Mouse (Mus musculus) liver, postnatal 0 days (tissue): Measurements from ENCODE around the gene 1700013F07Rik. TPM values are rescaled to one million over a fixed set of nuclear protein-coding genes. Genes with fewer than 3 reads are reported as not detected.

Source experiments
- ATAC-seq: fragments of 200-750 bp; cut with Nextera tagmentation; 2 replicates; pipeline ENCODE4 v1.8.0; 2017; ENCODE audit warnings: mild to moderate bottlenecking, moderate library complexity
- DNase-seq: peaks from one replicate; pipeline ENCODE4 v3.0.0-alpha.2; 2016
- H3K27ac ChIP-seq: fragments of 300-500 bp; sonication (generic); 2 replicates; pipeline ENCODE4 v1.5.1; 2014; ENCODE audit warnings: antibody characterized with exemption, moderate library complexity, mild to moderate bottlenecking, low read depth
- H3K27me3 ChIP-seq: fragments of 300-500 bp; sonication (generic); 2 replicates; pipeline ENCODE4 v1.6.1; 2014; ENCODE audit warnings: low read length, control low read depth, mixed read lengths; ENCODE audit not compliant: insufficient read depth
- H3K36me3 ChIP-seq: fragments of 300-500 bp; sonication (generic); replicated peaks from 2 replicates; pipeline ENCODE4 v1.6.1; 2014; ENCODE audit warnings: mild to moderate bottlenecking, control low read depth, low read length, moderate library complexity, mixed read lengths; ENCODE audit not compliant: insufficient read depth
- H3K4me1 ChIP-seq: fragments of 300-500 bp; sonication (generic); 2 replicates; pipeline ENCODE4 v1.6.1; 2014; ENCODE audit warnings: antibody characterized with exemption, mild to moderate bottlenecking, control low read depth; ENCODE audit not compliant: insufficient read depth
- H3K4me2 ChIP-seq: fragments of 300-500 bp; sonication (generic); 2 replicates; pipeline ENCODE4 v1.6.1; 2014; ENCODE audit warnings: low read depth, mild to moderate bottlenecking, low read length, moderate library complexity, mixed read lengths
- H3K4me3 ChIP-seq: fragments of 300-500 bp; sonication (generic); 2 replicates; pipeline ENCODE4 v1.5.1; 2014; ENCODE audit warnings: low read depth, low read length
- H3K9ac ChIP-seq: fragments of 300-500 bp; sonication (generic); replicated peaks from 2 replicates; pipeline ENCODE4 v1.6.1; 2014; ENCODE audit warnings: mild to moderate bottlenecking, moderate library complexity
- H3K9me3 ChIP-seq: fragments of 300-500 bp; sonication (generic); 2 replicates; pipeline ENCODE4 v1.6.1; 2016; ENCODE audit warnings: mild to moderate bottlenecking, control low read depth, low read length, mixed read lengths
- CTCF ChIP-seq: sonication (generic); IDR thresholded peaks from 2 replicates; pipeline ENCODE4 v1.5.1; 2016; ENCODE audit warnings: antibody characterized with exemption, low read depth
- EP300 ChIP-seq: IDR thresholded peaks from 2 replicates; pipeline ENCODE4 v1.6.1; 2016; ENCODE audit warnings: antibody characterized with exemption, low read depth, mild to moderate bottlenecking
- WGBS: fragments of 180-500 bp; shearing (Covaris S2); extraction: QIAGEN DNeasy Blood & Tissue Kit; methylation state at CpG from one replicate; pipeline ENCODE4 v1.1.7; 2014; ENCODE audit not compliant: insufficient replicate concordance; 5-methylcytosine and 5-hydroxymethylcytosine counted together
- polyA plus RNA-seq: library from polyadenylated mRNA; unstranded; fragments of >200 nt; fragmentation: Nextera tagmentation; extraction: Ambion mirVana; gene quantifications from 2 replicates; pipeline ENCODE4 v1.2.1, GENCODE M21; 2015

1700013F07Rik gene
- polyA plus RNA-seq, 1 experiment from 2014 or later, result not detected

DNA sequence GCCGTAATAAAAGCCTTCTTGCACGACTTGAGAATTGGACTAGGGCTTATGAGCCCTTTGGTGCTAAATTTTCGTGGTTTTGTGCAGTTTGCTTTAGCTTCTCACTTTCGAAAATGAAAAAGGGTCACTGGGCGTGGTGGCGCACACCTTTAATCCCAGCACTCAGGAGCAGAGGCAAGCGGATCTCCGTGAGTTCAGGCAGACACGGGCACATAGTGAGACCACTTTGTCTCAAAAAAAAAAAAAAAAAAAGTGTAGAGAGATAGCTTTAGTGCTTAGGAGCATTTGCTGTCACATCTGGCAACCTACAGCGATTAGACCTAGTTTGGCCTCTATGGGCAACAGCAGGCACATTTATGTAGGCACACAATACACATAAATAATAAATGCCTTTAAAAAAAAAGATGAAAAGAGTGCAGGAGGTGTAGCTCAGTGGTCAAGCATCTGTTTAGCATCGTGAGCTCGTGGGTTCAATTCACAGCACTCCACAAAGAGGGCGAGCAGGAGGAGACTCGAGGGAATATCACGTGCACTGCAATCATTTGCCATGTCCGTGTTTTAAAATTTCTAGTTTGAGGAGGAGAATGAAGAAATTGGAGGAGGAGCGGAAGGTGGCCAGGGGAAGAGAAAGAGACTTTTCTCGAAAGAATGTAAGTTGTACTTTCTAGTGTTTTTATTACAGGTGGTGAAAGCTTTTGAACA is 38.5 kb downstream of the 1700013F07Rik start:
- DNase-seq (no peak), ATAC-seq (no peak)
- no peaks in the 10 kb centered on the region for H3K27me3 ChIP-seq
- H3K36me3 ChIP-seq, result no peaks in the 10 kb centered on the region
- TF ChIP-seq EP300, result no peak
- no peak for TF ChIP-seq CTCF
- H3K27ac ChIP-seq, result peak overlapping the region; percentile 81; the same call in 1 of the 2 replicates
- H3K4me2 ChIP-seq, result peak overlapping the region; percentile 92
- H3K4me1 ChIP-seq, result peaks cover 12% of the 10 kb centered on the region; the same call in 1 of the 2 replicates
- no peaks in the 10 kb centered on the region for H3K9me3 ChIP-seq
- 48% methylated on average over 18 of the region's 18 CpGs for WGBS
- peak overlapping the region; percentile 77 for H3K4me3 ChIP-seq
- peak overlapping the region; percentile 82 for H3K9ac ChIP-seq

DNA sequence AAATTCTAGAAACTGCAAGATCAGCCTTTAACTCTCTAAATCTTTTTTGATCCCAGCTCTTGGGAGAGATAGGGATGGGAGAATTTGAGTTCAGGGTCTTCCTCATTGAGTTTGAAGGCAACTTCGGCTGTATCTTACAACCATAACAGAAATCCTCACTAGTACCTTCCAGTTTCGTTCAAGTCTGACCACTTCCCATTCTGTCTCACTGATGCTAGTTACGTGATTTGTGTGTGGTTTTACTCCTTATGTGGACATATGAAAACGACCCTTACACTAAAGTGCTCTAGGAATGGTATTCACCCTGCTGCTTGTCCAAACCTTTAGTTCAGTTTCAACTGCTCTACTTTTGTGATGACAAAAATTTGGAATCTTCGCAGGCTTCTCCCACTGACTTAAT is 40.1 kb downstream of the 1700013F07Rik start:
- Histone ChIP-seq H3K27ac (no peak overlapping the region), H3K36me3 (peaks cover 7% of the 10 kb centered on the region; the same call in 1 of the 2 replicates), H3K27me3 (no peaks in the 10 kb centered on the region), H3K9ac (no peak overlapping the region), H3K4me2 (no peak overlapping the region), H3K9me3 (no peaks in the 10 kb centered on the region), H3K4me3 (no peak overlapping the region), H3K4me1 (peaks cover 12% of the 10 kb centered on the region; the same call in 1 of the 2 replicates)
- ATAC-seq (no peak), DNase-seq (no peak)
- WGBS, result 46% methylated on average over 5 of the region's 5 CpGs
- no peak for TF ChIP-seq EP300
- no peak for TF ChIP-seq CTCF

DNA sequence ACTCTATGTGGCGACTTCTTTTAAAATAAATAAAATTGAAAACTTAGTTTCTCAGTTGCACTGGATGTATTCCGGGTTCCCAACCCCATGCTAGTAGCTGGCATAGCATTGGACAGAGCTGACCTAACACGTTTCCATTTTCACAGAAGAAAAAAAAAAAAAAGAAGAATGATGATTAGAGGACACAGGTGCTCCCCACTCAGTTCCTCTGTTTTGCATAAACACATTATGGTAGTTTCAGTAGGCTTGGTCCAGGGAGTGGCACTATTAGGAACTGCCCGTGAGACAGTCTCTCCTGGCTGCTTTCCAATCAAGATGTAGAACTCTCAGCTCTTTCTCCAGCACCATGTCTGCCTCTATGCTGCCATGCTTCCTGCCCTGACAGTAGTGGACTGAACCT is 50.6 kb downstream of the 1700013F07Rik start:
- 61% methylated on average over 4 of the region's 4 CpGs for WGBS
- no peak for ATAC-seq
- TF ChIP-seq CTCF, result no peak
- TF ChIP-seq EP300, result no peak

DNA sequence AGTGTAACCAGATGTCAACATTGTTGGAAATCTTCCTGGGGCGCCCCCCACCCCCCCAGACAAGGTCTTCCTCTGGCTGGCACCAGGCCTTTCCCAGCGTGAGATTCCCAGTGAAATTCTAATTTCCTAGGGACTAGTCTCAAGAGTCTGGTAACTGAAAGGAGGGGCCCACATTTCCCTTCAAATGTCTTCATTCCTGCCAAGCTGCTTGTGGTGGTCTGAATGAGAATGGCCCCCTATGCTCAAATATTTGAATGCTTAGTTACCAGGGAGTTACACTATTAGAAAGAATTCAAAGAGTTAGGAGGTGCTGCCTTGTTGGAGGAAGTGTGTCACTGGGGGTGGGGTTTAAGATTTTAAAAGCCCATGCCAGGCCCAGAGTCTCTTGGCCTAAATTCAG is 54.5 kb downstream of the 1700013F07Rik start:
- H3K27ac ChIP-seq, result no peak overlapping the region
- DNase-seq, result no peak

More for the DNA sequence above, 50.6 kb downstream of the 1700013F07Rik start:
- H3K27me3 ChIP-seq, result no peaks in the 10 kb centered on the region
- no peaks in the 10 kb centered on the region for H3K36me3 ChIP-seq
- H3K4me3 ChIP-seq, result no peak overlapping the region
- H3K4me1 ChIP-seq, result no peaks in the 10 kb centered on the region
- H3K4me2 ChIP-seq, result no peak overlapping the region
- no peak overlapping the region for H3K27ac ChIP-seq
- DNase-seq, result no peak
- no peak overlapping the region for H3K9ac ChIP-seq
- H3K9me3 ChIP-seq, result no peaks in the 10 kb centered on the region

DNA sequence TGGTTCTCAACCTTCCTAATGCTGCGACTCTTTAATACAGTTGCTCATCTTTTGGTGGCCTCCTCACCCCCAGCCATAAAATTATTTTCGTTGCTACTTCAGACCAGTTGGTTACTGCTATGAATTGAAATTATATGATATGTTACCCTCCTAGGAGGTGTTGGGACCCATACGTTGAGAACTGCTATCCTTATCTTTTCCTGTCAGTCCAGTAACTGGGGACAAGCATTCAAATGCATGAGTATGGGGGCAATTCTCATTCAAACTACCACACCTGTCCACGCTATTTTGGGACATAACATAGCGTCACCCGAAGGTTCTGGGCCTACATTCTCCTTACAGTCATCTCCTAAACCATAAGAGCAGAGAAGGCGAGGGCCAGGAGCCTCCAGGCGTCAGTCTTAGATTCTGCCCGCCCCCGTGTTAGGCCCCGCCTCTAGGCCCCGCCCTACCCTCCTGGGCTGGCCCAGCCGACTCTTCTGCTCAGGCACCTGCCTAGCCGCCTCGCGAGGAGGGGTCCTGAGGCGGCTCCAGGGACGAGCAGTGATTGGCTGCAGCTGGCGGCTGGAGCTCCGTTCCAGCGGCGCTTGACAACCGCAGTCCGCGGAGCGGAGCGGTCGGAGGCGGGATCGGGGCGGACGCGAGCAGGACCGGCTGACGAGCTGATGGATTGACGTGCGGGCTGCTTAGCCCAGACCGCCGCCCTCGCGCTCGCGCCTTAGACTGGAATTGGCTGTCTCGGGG is 57.0 kb downstream of the 1700013F07Rik start, which contains the start of gene Wdr47:
Gene Wdr47, plus strand, starts transcription at position 494 of the 744 bp plus-strand sequence.
- H3K27me3 ChIP-seq, result no peaks in the 10 kb centered on the region
- 4% methylated on average over 40 of the region's 44 CpGs for WGBS
- DNase-seq (peak; percentile 98), ATAC-seq (peak; percentile 100)
- H3K9ac ChIP-seq, result peak within 1 kb of the TSS; percentile 66
- H3K36me3 ChIP-seq, result no peaks in the 10 kb centered on the region
- TF ChIP-seq CTCF (no peak), EP300 (no peak)
- peak within 1 kb of the TSS; percentile 31 for H3K27ac ChIP-seq
- H3K4me3 ChIP-seq, result peak within 1 kb of the TSS; percentile 75
- H3K4me2 ChIP-seq, result peak within 1 kb of the TSS; percentile 95
- H3K9me3 ChIP-seq, result no peaks in the 10 kb centered on the region
- peaks cover 8% of the 10 kb centered on the region for H3K4me1 ChIP-seq

More for the DNA sequence above, 54.5 kb downstream of the 1700013F07Rik start:
- no peaks in the 10 kb centered on the region for H3K27me3 ChIP-seq
- ATAC-seq, result no peak
- no peaks in the 10 kb centered on the region for H3K36me3 ChIP-seq
- H3K4me1 ChIP-seq, result peaks cover 8% of the 10 kb centered on the region
- no peaks in the 10 kb centered on the region for H3K9me3 ChIP-seq
- H3K4me2 ChIP-seq, result no peak overlapping the region
- no peak overlapping the region for H3K4me3 ChIP-seq
- no peak overlapping the region for H3K9ac ChIP-seq
- WGBS, result 65% methylated on average over 2 of the region's 2 CpGs
- TF ChIP-seq CTCF (no peak), EP300 (no peak)
